Comparison of ENCODE assay signal across 26 mouse cellular contexts in genomic region chr1:90317902-90318301, GRCm38 (mm10).
DNase-seq lines count a peak whose midpoint lies in the region; ATAC-seq and TF ChIP-seq lines count a peak whose summit lies in the region.
"Had no signal": no experiment of that assay in that cellular context is flagged by ENCODE, and none has a peak within 500 bp of the region (broad histone marks: within the 10 kb centered on the region; RNA-seq: fewer than 3 reads in every experiment).

No protein-coding gene starts in this region.

- H3K36me3 ChIP-seq in forebrain, embryonic 14.5 days (ENCODE audit: control insufficient read depth, insufficient read depth, low read length), result no peaks in the 10 kb centered on the region
- H3K36me3 ChIP-seq in forebrain, embryonic 11.5 days (ENCODE audit: control insufficient read depth, insufficient read depth, low read length), result no peaks in the 10 kb centered on the region
- H3K36me3 ChIP-seq in hindbrain, embryonic 16.5 days (ENCODE audit: control insufficient read depth, insufficient read depth, low read length), result no peaks in the 10 kb centered on the region
- no peaks in the 10 kb centered on the region for H3K36me3 ChIP-seq in hindbrain, embryonic 14.5 days (replicated peaks; ENCODE audit: control insufficient read depth, insufficient read depth)
- H3K36me3 ChIP-seq in midbrain, postnatal 0 days (ENCODE audit: insufficient read depth, low read length), result no peaks in the 10 kb centered on the region
- H3K36me3 ChIP-seq in midbrain, embryonic 15.5 days (replicated peaks), result no peaks in the 10 kb centered on the region
- H3K36me3 ChIP-seq: embryonic facial prominence, embryonic 12.5 days; embryonic facial prominence, embryonic 15.5 days; G1E; heart, embryonic 10.5 days; heart, embryonic 13.5 days had no signal

- no peak overlapping the region for H3K4me3 ChIP-seq in forebrain, embryonic 14.5 days (ENCODE audit: low read depth, low read length)
- no peak overlapping the region for H3K4me3 ChIP-seq in forebrain, embryonic 11.5 days (ENCODE audit: low read depth, low read length)
- H3K4me3 ChIP-seq in hindbrain, embryonic 16.5 days (ENCODE audit: low read length), result no peak overlapping the region
- no peak overlapping the region for H3K4me3 ChIP-seq in hindbrain, embryonic 14.5 days (replicated peaks; ENCODE audit: low read length)
- H3K4me3 ChIP-seq in midbrain, postnatal 0 days (ENCODE audit: low read depth, low read length), result no peak overlapping the region
- H3K4me3 ChIP-seq in midbrain, embryonic 15.5 days, result no peak overlapping the region
- H3K4me3 ChIP-seq: embryonic facial prominence, embryonic 12.5 days; embryonic facial prominence, embryonic 15.5 days; heart, adult 2 months; heart, embryonic 10.5 days; heart, embryonic 13.5 days had no signal

- peaks cover 4% of the 10 kb centered on the region for H3K4me1 ChIP-seq in forebrain, embryonic 14.5 days (ENCODE audit: control insufficient read depth, insufficient read depth, low read length)
- no peaks in the 10 kb centered on the region for H3K4me1 ChIP-seq in forebrain, embryonic 11.5 days (replicated peaks; ENCODE audit: control insufficient read depth, insufficient read depth, low read length)
- no peaks in the 10 kb centered on the region for H3K4me1 ChIP-seq in hindbrain, embryonic 16.5 days (ENCODE audit: control insufficient read depth, insufficient read depth, low read depth, low read length)
- H3K4me1 ChIP-seq in hindbrain, embryonic 14.5 days (replicated peaks; ENCODE audit: control insufficient read depth, insufficient read depth, low read length), result peaks cover 15% of the 10 kb centered on the region
- no peaks in the 10 kb centered on the region; the same call in 1 of the 2 replicates for H3K4me1 ChIP-seq in midbrain, postnatal 0 days (ENCODE audit: insufficient read depth, low read length)
- H3K4me1 ChIP-seq in midbrain, embryonic 15.5 days, result no peaks in the 10 kb centered on the region
- H3K4me1 ChIP-seq: embryonic facial prominence, embryonic 15.5 days; heart, embryonic 10.5 days; heart, embryonic 13.5 days had no signal

- peak; percentile 77 for ATAC-seq in forebrain, embryonic 14.5 days
- ATAC-seq in forebrain, embryonic 11.5 days (replicated peaks; ENCODE audit: low FRiP score), result no peak
- peak; percentile 38; the same call in 1 of the 2 replicates for ATAC-seq in hindbrain, embryonic 16.5 days
- no peak for ATAC-seq in hindbrain, embryonic 14.5 days (ENCODE audit: low FRiP score)
- ATAC-seq in midbrain, postnatal 0 days (ENCODE audit: low FRiP score), result no peak
- ATAC-seq in midbrain, embryonic 15.5 days (replicated peaks), result no peak
- ATAC-seq: intestine, postnatal 0 days; Patski had no signal

- no peak overlapping the region for H3K4me2 ChIP-seq in forebrain, embryonic 14.5 days (ENCODE audit: low read length)
- no peak overlapping the region for H3K4me2 ChIP-seq in forebrain, embryonic 11.5 days (ENCODE audit: low read depth, low read length, severe bottlenecking)
- no peak overlapping the region for H3K4me2 ChIP-seq in hindbrain, embryonic 16.5 days (ENCODE audit: low read length)
- no peak overlapping the region for H3K4me2 ChIP-seq in hindbrain, embryonic 14.5 days (replicated peaks)
- H3K4me2 ChIP-seq in midbrain, postnatal 0 days (ENCODE audit: low read depth, low read length, poor library complexity, severe bottlenecking), result no peak overlapping the region
- H3K4me2 ChIP-seq in midbrain, embryonic 15.5 days, result no peak overlapping the region
- H3K4me2 ChIP-seq: embryonic facial prominence, embryonic 12.5 days; embryonic facial prominence, embryonic 15.5 days; heart, embryonic 13.5 days had no signal

- 53% methylated on average over 6 of the region's 6 CpGs for WGBS in forebrain, embryonic 14.5 days
- 89% methylated on average over 6 of the region's 6 CpGs for WGBS in forebrain, embryonic 11.5 days
- WGBS in hindbrain, embryonic 16.5 days, result 53% methylated on average over 6 of the region's 6 CpGs
- 51% methylated on average over 6 of the region's 6 CpGs for WGBS in hindbrain, embryonic 14.5 days
- WGBS in midbrain, postnatal 0 days, result 63% methylated on average over 6 of the region's 6 CpGs
- 65% methylated on average over 6 of the region's 6 CpGs for WGBS in midbrain, embryonic 15.5 days

- peak; percentile 79 for DNase-seq in forebrain, embryonic 14.5 days (ENCODE audit: low spot score)
- no peak for DNase-seq in forebrain, embryonic 11.5 days (ENCODE audit: low spot score)
- no peak for DNase-seq in hindbrain, embryonic 14.5 days (ENCODE audit: low spot score)
- peak; percentile 44 for DNase-seq in midbrain, postnatal 0 days (ENCODE audit: low spot score)
- no peak for DNase-seq in layer of hippocampus, postnatal 10 days (ENCODE audit: low spot score in 2 of 2)
- DNase-seq: adrenal gland, postnatal 10 days; B cell, adult 2 months; cerebellum, adult 11 months; cerebellum, adult 2 months; cerebellum, adult 9-11 months; cerebellum, postnatal 25 days; gastrocnemius, postnatal 10 days; gastrocnemius, postnatal 36 days; heart, adult 2 months; heart, postnatal 14 days; heart, postnatal 4 days had no signal

- no peaks in the 10 kb centered on the region for H3K27me3 ChIP-seq in forebrain, embryonic 14.5 days (replicated peaks; ENCODE audit: control insufficient read depth, insufficient read depth, low read length)
- H3K27me3 ChIP-seq in forebrain, embryonic 11.5 days (ENCODE audit: control insufficient read depth, insufficient read depth, low read length), result no peaks in the 10 kb centered on the region
- no peaks in the 10 kb centered on the region for H3K27me3 ChIP-seq in hindbrain, embryonic 16.5 days (replicated peaks; ENCODE audit: control insufficient read depth, insufficient read depth, low read length)
- no peaks in the 10 kb centered on the region for H3K27me3 ChIP-seq in hindbrain, embryonic 14.5 days (ENCODE audit: control insufficient read depth, insufficient read depth, low read length)
- no peaks in the 10 kb centered on the region for H3K27me3 ChIP-seq in midbrain, postnatal 0 days (ENCODE audit: insufficient read depth, low read length)
- no peaks in the 10 kb centered on the region for H3K27me3 ChIP-seq in midbrain, embryonic 15.5 days (replicated peaks)
- H3K27me3 ChIP-seq: CH12.LX; embryonic facial prominence, embryonic 12.5 days; embryonic facial prominence, embryonic 15.5 days; Patski had no signal

- H3K9ac ChIP-seq in forebrain, embryonic 14.5 days (ENCODE audit: low read length), result no peak overlapping the region
- H3K9ac ChIP-seq in forebrain, embryonic 11.5 days (ENCODE audit: low read length), result no peak overlapping the region
- no peak overlapping the region for H3K9ac ChIP-seq in hindbrain, embryonic 16.5 days (ENCODE audit: low read depth, low read length)
- H3K9ac ChIP-seq in hindbrain, embryonic 14.5 days, result no peak overlapping the region
- H3K9ac ChIP-seq in midbrain, postnatal 0 days (replicated peaks; ENCODE audit: low read length, poor library complexity, severe bottlenecking), result no peak overlapping the region
- no peak overlapping the region for H3K9ac ChIP-seq in midbrain, embryonic 15.5 days
- H3K9ac ChIP-seq: embryonic facial prominence, embryonic 12.5 days; embryonic facial prominence, embryonic 15.5 days; heart, embryonic 13.5 days had no signal

- H3K27ac ChIP-seq in forebrain, embryonic 14.5 days (ENCODE audit: low read depth, low read length), result peak overlapping the region; percentile 44; the same call in 1 of the 2 replicates
- no peak overlapping the region for H3K27ac ChIP-seq in forebrain, embryonic 11.5 days (ENCODE audit: low read depth, low read length)
- H3K27ac ChIP-seq in hindbrain, embryonic 16.5 days (ENCODE audit: low read depth, low read length), result no peak overlapping the region
- H3K27ac ChIP-seq in hindbrain, embryonic 14.5 days, result no peak overlapping the region
- H3K27ac ChIP-seq in midbrain, postnatal 0 days (ENCODE audit: low read depth, low read length), result no peak overlapping the region
- H3K27ac ChIP-seq in midbrain, embryonic 15.5 days, result no peak overlapping the region
- H3K27ac ChIP-seq: embryonic facial prominence, embryonic 12.5 days; embryonic facial prominence, embryonic 15.5 days; heart, adult 2 months; heart, embryonic 10.5 days; heart, embryonic 13.5 days had no signal

- no peaks in the 10 kb centered on the region for H3K9me3 ChIP-seq in forebrain, embryonic 14.5 days (replicated peaks; ENCODE audit: control insufficient read depth, low read length)
- no peaks in the 10 kb centered on the region for H3K9me3 ChIP-seq in forebrain, embryonic 11.5 days (ENCODE audit: control insufficient read depth, low read length)
- H3K9me3 ChIP-seq in hindbrain, embryonic 16.5 days (ENCODE audit: control insufficient read depth, low read length), result no peaks in the 10 kb centered on the region
- no peaks in the 10 kb centered on the region for H3K9me3 ChIP-seq in hindbrain, embryonic 14.5 days (ENCODE audit: control insufficient read depth, low read length)
- H3K9me3 ChIP-seq in midbrain, postnatal 0 days (ENCODE audit: low read length), result no peaks in the 10 kb centered on the region
- H3K9me3 ChIP-seq in midbrain, embryonic 15.5 days, result no peaks in the 10 kb centered on the region
- H3K9me3 ChIP-seq: embryonic facial prominence, embryonic 12.5 days; embryonic facial prominence, embryonic 15.5 days; heart, embryonic 10.5 days; heart, embryonic 13.5 days had no signal

- TF ChIP-seq CTCF in midbrain, postnatal 0 days (IDR thresholded peaks at IDR 0.05), result no peak

Comparison
In these comparisons a context has a peak if more than half of its experiments do, and no peak if none do; other contexts are left out.
1. ATAC-seq: peak in forebrain, embryonic 14.5 days (single experiment) and hindbrain, embryonic 16.5 days (single experiment); none in forebrain, embryonic 11.5 days (single experiment), hindbrain, embryonic 14.5 days (single experiment), midbrain, postnatal 0 days (single experiment) and midbrain, embryonic 15.5 days (single experiment).
2. DNase-seq: peak in forebrain, embryonic 14.5 days (single experiment) and midbrain, postnatal 0 days (single experiment); none in forebrain, embryonic 11.5 days (single experiment), hindbrain, embryonic 14.5 days (single experiment) and layer of hippocampus, postnatal 10 days (0 of 2).